Mouse (Mus musculus): ENCODE data around the gene Cmip.

DNA sequence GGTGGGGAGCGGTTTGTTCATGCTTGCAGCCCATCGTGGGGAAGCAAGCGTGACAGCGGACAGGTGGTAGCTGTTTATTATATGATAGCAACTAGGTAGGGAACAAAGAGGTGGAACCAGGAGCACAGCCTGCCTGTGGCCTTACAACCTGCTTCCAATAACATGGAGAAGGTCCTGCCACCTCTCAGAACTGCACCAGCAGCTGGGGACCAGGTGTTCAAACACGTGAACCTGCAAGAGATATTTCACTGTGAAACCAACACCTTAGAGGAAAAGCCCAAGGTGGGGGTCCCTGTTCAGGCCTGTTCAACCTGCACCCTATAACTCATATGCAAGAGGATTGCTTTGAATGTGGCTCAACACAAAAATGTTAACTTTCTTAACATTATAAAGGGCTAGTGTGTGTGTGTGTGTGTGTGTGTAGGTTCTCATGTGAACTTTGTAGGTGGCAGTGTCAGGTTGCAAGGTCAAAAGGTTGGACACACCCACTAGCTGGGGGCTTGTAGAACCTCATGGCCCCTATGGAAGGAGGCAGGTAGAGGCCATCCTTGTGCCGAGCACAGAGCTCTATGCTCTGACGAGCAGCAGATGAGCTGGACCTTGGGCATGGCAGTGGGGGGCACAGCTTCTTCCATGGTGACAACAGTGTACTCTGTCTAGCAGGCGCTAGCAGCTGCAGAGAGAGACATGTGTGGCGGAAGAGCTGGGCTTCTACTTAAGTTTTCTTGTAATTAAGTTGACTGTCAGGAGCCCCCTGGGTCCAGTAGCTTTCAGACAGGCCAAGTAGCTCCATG is 146.2 kb downstream of the Cmip start:
- TF ChIP-seq CTCF (IDR thresholded peaks at IDR 0.05; ENCODE audit: control insufficient read depth, insufficient read depth, low read length) (no peak), POLR2A (IDR thresholded peaks at IDR 0.05; ENCODE audit: borderline replicate concordance, control insufficient read depth, low read depth, low read length) (no peak)

All from bone marrow, adult 2 months (tissue).